ENCODE assay signal across 8 mouse cellular contexts in the genomic region with DNA sequence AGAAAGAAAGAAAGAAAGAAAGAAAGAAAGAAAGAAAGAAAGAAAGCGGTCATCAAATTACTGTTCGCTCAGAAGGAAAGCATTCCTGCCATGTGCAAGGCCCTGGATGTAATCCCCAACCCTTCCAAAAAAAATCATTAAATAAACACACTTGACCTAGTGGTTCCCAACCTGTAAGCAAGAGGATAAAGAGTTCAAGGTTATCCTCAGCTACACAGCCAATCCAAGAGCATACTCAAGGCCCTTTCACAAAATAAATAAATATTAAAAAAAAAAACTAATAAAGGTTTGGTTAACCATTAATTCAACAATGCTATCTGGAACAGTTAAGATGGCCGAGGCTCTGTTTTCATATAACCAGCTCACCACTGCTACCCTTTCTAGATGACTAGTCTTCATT. TPM values are rescaled to one million over a fixed set of nuclear protein-coding genes. Genes with fewer than 3 reads are reported as not detected.
DNase-seq lines count a peak whose midpoint lies in the region; ATAC-seq and TF ChIP-seq lines count a peak whose summit lies in the region.

No protein-coding gene starts in this region.

- peak overlapping the region; percentile 95 for H3K4me3 ChIP-seq in cerebellum, adult 2 months (replicated peaks; ENCODE audit: insufficient read depth, low read depth, low read length)
- H3K4me3 ChIP-seq in megakaryocyte, embryonic 14.5 days (replicated peaks) = peak overlapping the region; percentile 96
- peak overlapping the region; percentile 83 for H3K4me3 ChIP-seq in liver, embryonic 11.5 days (ENCODE audit: low read depth, low read length)
- H3K4me3 ChIP-seq in stomach, embryonic 16.5 days (replicated peaks; ENCODE audit: low read length) = peak overlapping the region; percentile 76

- no peaks in the 10 kb centered on the region for H3K27me3 ChIP-seq in cerebellum, adult 2 months (ENCODE audit: control insufficient read depth, insufficient read depth, low read length)
- H3K27me3 ChIP-seq in megakaryocyte, embryonic 14.5 days (replicated peaks) = no peaks in the 10 kb centered on the region
- no peaks in the 10 kb centered on the region for H3K27me3 ChIP-seq in liver, embryonic 11.5 days (replicated peaks; ENCODE audit: control insufficient read depth, insufficient read depth, low read length)
- H3K27me3 ChIP-seq in stomach, embryonic 16.5 days (ENCODE audit: control insufficient read depth, insufficient read depth, low read length) = no peaks in the 10 kb centered on the region; the same call in 1 of the 2 replicates

- H3K36me3 ChIP-seq in megakaryocyte, embryonic 14.5 days (replicated peaks; ENCODE audit: low read length) = peaks cover 19% of the 10 kb centered on the region
- no peaks in the 10 kb centered on the region for H3K36me3 ChIP-seq in liver, embryonic 11.5 days (ENCODE audit: control insufficient read depth, insufficient read depth, low read length)
- no peaks in the 10 kb centered on the region for H3K36me3 ChIP-seq in stomach, embryonic 16.5 days (ENCODE audit: control insufficient read depth, insufficient read depth, low read length)

- no peaks in the 10 kb centered on the region for H3K9me3 ChIP-seq in megakaryocyte, embryonic 14.5 days
- no peaks in the 10 kb centered on the region for H3K9me3 ChIP-seq in liver, embryonic 11.5 days (ENCODE audit: control insufficient read depth, low read length)
- no peaks in the 10 kb centered on the region for H3K9me3 ChIP-seq in stomach, embryonic 16.5 days (replicated peaks; ENCODE audit: control insufficient read depth, low read length)

- peak overlapping the region; percentile 97 for H3K4me2 ChIP-seq in liver, embryonic 11.5 days
- H3K4me2 ChIP-seq in stomach, embryonic 16.5 days (ENCODE audit: low read depth, low read length) = peak overlapping the region; percentile 99

- no peak for DNase-seq in cerebellum, adult 2 months
- DNase-seq in cerebellum, postnatal 10 days = no peak
- no peak for DNase-seq in liver, embryonic 11.5 days (ENCODE audit: low spot score)
- DNase-seq in frontal cortex, postnatal 36 days (ENCODE audit: low spot score in 2 of 2) = no peak
- no peak for DNase-seq in frontal cortex, postnatal 10 days (ENCODE audit: low spot score in 2 of 2)

- peaks cover 10% of the 10 kb centered on the region for H3K4me1 ChIP-seq in cerebellum, adult 2 months (ENCODE audit: control insufficient read depth, insufficient read depth, low read length)
- H3K4me1 ChIP-seq in megakaryocyte, embryonic 14.5 days = peaks cover 59% of the 10 kb centered on the region
- peaks cover 26% of the 10 kb centered on the region for H3K4me1 ChIP-seq in liver, embryonic 11.5 days (replicated peaks; ENCODE audit: control insufficient read depth, insufficient read depth, low read length)
- H3K4me1 ChIP-seq in stomach, embryonic 16.5 days (ENCODE audit: control insufficient read depth, insufficient read depth, low read length) = peaks cover 15% of the 10 kb centered on the region

- H3K27ac ChIP-seq in cerebellum, adult 2 months (ENCODE audit: insufficient read depth, low read length) = peak overlapping the region; percentile 93
- peak overlapping the region; percentile 55 for H3K27ac ChIP-seq in liver, embryonic 11.5 days (ENCODE audit: low read depth, low read length)
- H3K27ac ChIP-seq in stomach, embryonic 16.5 days (ENCODE audit: low read length) = peak overlapping the region; percentile 91

- H3K9ac ChIP-seq in liver, embryonic 11.5 days (ENCODE audit: low read depth, low read length) = peak overlapping the region; percentile 52; the same call in 1 of the 2 replicates
- H3K9ac ChIP-seq in stomach, embryonic 16.5 days (ENCODE audit: low read length) = no peak overlapping the region

- TF ChIP-seq POLR2A in cerebellum, adult 2 months (IDR thresholded peaks at IDR 0.05; ENCODE audit: borderline replicate concordance, insufficient read depth, low read length) = no peak

- no peak for TF ChIP-seq CTCF in cerebellum, adult 2 months (IDR thresholded peaks at IDR 0.05; ENCODE audit: borderline replicate concordance, insufficient read depth, low read depth, low read length)

- WGBS in cerebellum, adult 2 months = 61% methylated on average over 3 of the region's 3 CpGs
- 67% methylated on average over 3 of the region's 3 CpGs for WGBS in liver, embryonic 11.5 days
- 61% methylated on average over 3 of the region's 3 CpGs for WGBS in stomach, embryonic 16.5 days

- no peak for ATAC-seq in megakaryocyte, adult 5-6 weeks (ENCODE audit: poor library complexity, severe bottlenecking)
- ATAC-seq in liver, embryonic 11.5 days (replicated peaks; ENCODE audit: low FRiP score) = no peak
- no peak for ATAC-seq in stomach, embryonic 16.5 days (ENCODE audit: insufficient read depth, low FRiP score)

RNA-seq across cellular contexts. Expression of gene Frat1, which starts 0.8 kb away (rescaled TPM):
- polyA plus RNA-seq in cerebellum, adult 2 months (2012; rRNA removed) = 13.2 and 14.7 TPM in 2 replicates
- 25.1 and 50.6 TPM in 2 replicates for polyA plus RNA-seq in megakaryocyte, embryonic 14.5 days (2012; ENCODE audit: insufficient read depth, low replicate concordance)
- total RNA-seq in megakaryocyte, adult 5-6 weeks (2015) = 5.2 and 6.3 TPM in 2 replicates
- 6.1 and 6.3 TPM in 2 replicates for total RNA-seq in megakaryocyte, adult 5-6 weeks (2017)
- 19.5 and 19.9 TPM in 2 replicates for polyA plus RNA-seq in liver, embryonic 11.5 days (2014; fragmentation: Nextera tagmentation; extraction: Ambion mirVana)
- polyA plus RNA-seq in stomach, embryonic 16.5 days (2015; fragmentation: Nextera tagmentation; extraction: Ambion mirVana) = 8.9 and 9.9 TPM in 2 replicates

RNA-seq across cellular contexts. Expression of gene Frat2, which starts 19.0 kb away (rescaled TPM):
- polyA plus RNA-seq in cerebellum, adult 2 months (2012; rRNA removed) = 6.9 and 7.1 TPM in 2 replicates
- polyA plus RNA-seq in megakaryocyte, embryonic 14.5 days (2012; ENCODE audit: insufficient read depth, low replicate concordance) = 16.8 and 19.5 TPM in 2 replicates
- 7.7 and 9.5 TPM in 2 replicates for total RNA-seq in megakaryocyte, adult 5-6 weeks (2015)
- 9.2 and 9.4 TPM in 2 replicates for total RNA-seq in megakaryocyte, adult 5-6 weeks (2017)
- 9.8 and 10.9 TPM in 2 replicates for polyA plus RNA-seq in liver, embryonic 11.5 days (2014; fragmentation: Nextera tagmentation; extraction: Ambion mirVana)
- 1.7 and 3.0 TPM in 2 replicates for polyA plus RNA-seq in stomach, embryonic 16.5 days (2015; fragmentation: Nextera tagmentation; extraction: Ambion mirVana)

RNA-seq across cellular contexts. Expression of gene Arhgap19, which starts 27.1 kb away (rescaled TPM):
- 2.4 and 2.5 TPM in 2 replicates for polyA plus RNA-seq in cerebellum, adult 2 months (2012; rRNA removed)
- polyA plus RNA-seq in megakaryocyte, embryonic 14.5 days (2012; ENCODE audit: insufficient read depth, low replicate concordance) = 1.8 TPM in 1 of 2 replicates, not detected in the other
- total RNA-seq in megakaryocyte, adult 5-6 weeks (2015) = 48.5 and 50.3 TPM in 2 replicates
- total RNA-seq in megakaryocyte, adult 5-6 weeks (2017) = 62.7 and 65.3 TPM in 2 replicates
- polyA plus RNA-seq in liver, embryonic 11.5 days (2014; fragmentation: Nextera tagmentation; extraction: Ambion mirVana) = 55.6 and 63.4 TPM in 2 replicates
- polyA plus RNA-seq in stomach, embryonic 16.5 days (2015; fragmentation: Nextera tagmentation; extraction: Ambion mirVana) = 18.8 and 20.3 TPM in 2 replicates
